Mouse (Mus musculus): ENCODE results near the gene 4931429L15Rik.

- TF ChIP-seq MYOG (IDR thresholded peaks at IDR 0.05; ENCODE audit: control insufficient read depth, extremely low read depth, insufficient read length) (no peak), CTCF (IDR thresholded peaks at IDR 0.05; ENCODE audit: control insufficient read depth, insufficient read depth, insufficient read length) (no peak), USF1 (IDR thresholded peaks at IDR 0.05; ENCODE audit: low read depth) (no peak), MAX (IDR thresholded peaks at IDR 0.05) (no peak), MYOD1 (IDR thresholded peaks at IDR 0.05; ENCODE audit: control insufficient read depth, insufficient read length, low read depth) (no peak)
Measured at GRCm38 (mm10) chr9:46317957-46318356, 1.8 kb downstream of the 4931429L15Rik start.

All from C2C12 (cell line).